Mouse (Mus musculus) liver, embryonic 12.5 days (tissue): Measurements from ENCODE around the gene Man2b2. TPM values are rescaled to one million over a fixed set of nuclear protein-coding genes. Genes with fewer than 3 reads are reported as not detected.

ENCODE experiments used
- ATAC-seq: fragments of 200-750 bp; cut with Nextera tagmentation; 2 replicates; pipeline ENCODE4 v1.8.0; 2017; ENCODE audit warnings: moderate number of reproducible peaks, mild to moderate bottlenecking, moderate library complexity
- H3K27ac ChIP-seq: fragments of 300-500 bp; sonication (generic); 2 replicates; pipeline ENCODE4 v1.5.1; 2016; ENCODE audit warnings: mild to moderate bottlenecking
- H3K27me3 ChIP-seq: fragments of 300-500 bp; sonication (generic); replicated peaks from 2 replicates; pipeline ENCODE4 v1.6.1; 2016; ENCODE audit warnings: mild to moderate bottlenecking, moderate library complexity
- H3K36me3 ChIP-seq: fragments of 300-500 bp; sonication (generic); 2 replicates; pipeline ENCODE4 v1.6.1; 2016; ENCODE audit warnings: mild to moderate bottlenecking, moderate library complexity
- H3K4me1 ChIP-seq: fragments of 300-500 bp; sonication (generic); 2 replicates; pipeline ENCODE4 v1.6.1; 2016
- H3K4me2 ChIP-seq: fragments of 300-500 bp; sonication (generic); 2 replicates; pipeline ENCODE4 v1.6.1; 2016; ENCODE audit warnings: mild to moderate bottlenecking, moderate library complexity
- H3K4me3 ChIP-seq: fragments of 300-500 bp; sonication (generic); 2 replicates; pipeline ENCODE4 v1.5.1; 2016; ENCODE audit warnings: mild to moderate bottlenecking, moderate library complexity
- H3K9ac ChIP-seq: fragments of 300-500 bp; sonication (generic); 2 replicates; pipeline ENCODE4 v1.6.1; 2016; ENCODE audit warnings: mild to moderate bottlenecking, moderate library complexity
- H3K9me3 ChIP-seq: fragments of 300-500 bp; sonication (generic); replicated peaks from 2 replicates; pipeline ENCODE4 v1.6.1; 2016; ENCODE audit warnings: mild to moderate bottlenecking, moderate library complexity
- WGBS: fragments of 180-500 bp; shearing (Covaris S2); methylation state at CpG from one replicate; pipeline ENCODE4 v1.1.7; 2016; ENCODE audit not compliant: insufficient replicate concordance; 5-methylcytosine and 5-hydroxymethylcytosine counted together
- polyA plus RNA-seq: library from polyadenylated mRNA; unstranded; fragments of >200 nt; fragmentation: Nextera tagmentation; extraction: Ambion mirVana; gene quantifications from 2 replicates; pipeline ENCODE4 v1.2.1, GENCODE M21; 2016

The Man2b2 gene
- polyA plus RNA-seq, 1 experiment from 2014 or later: 11.5 TPM

DNA sequence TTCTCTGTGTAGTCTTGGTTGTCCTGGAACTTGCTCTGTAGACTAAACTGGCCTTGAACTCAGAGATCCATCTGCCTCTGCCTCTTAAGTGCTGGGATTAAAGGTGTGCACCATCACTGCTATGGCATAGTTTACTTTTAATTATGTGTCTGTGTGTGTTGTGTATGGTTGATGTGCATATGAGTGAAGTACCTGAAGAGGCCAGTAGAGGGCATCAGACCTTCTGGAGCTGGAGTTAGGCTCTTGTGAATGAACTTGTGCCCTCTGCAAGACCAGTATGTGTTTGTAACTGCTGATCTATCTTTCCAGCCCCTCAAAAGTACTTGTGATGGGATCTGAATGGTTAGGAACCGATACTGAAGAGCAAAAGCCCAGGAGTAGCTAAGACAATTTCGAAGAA, 30.6 kb upstream of the Man2b2 start:
- Histone ChIP-seq H3K27ac (no peak overlapping the region), H3K9me3 (no peaks in the 10 kb centered on the region), H3K27me3 (peaks cover 30% of the 10 kb centered on the region), H3K36me3 (no peaks in the 10 kb centered on the region), H3K4me3 (no peak overlapping the region), H3K4me1 (no peaks in the 10 kb centered on the region), H3K4me2 (no peak overlapping the region), H3K9ac (no peak overlapping the region)
- WGBS: 64% methylated on average over 2 of the region's 2 CpGs
- ATAC-seq: no peak

DNA sequence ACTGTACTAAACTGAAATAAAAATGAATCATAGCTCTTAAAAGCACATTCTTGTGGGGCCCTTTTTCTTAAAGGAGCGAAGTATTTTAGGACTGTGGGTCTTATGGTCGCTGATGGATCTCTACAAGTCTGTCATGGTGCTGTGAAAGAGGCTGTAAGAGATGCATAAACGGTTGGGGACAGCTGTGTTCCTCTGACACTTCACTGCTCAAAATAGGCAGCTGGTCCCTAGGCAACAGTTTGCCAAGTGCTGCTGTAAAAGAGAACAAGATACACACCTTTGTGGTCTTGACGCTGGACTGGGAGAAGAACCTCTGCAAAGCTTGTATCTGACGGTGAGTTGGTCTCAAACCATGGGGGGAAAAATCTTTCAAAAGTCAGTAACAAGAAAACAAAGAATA, 27.1 kb upstream of the Man2b2 start:
- 59% methylated on average over 5 of the region's 5 CpGs for WGBS
- H3K4me2 ChIP-seq: no peak overlapping the region
- no peak overlapping the region for H3K27ac ChIP-seq
- no peaks in the 10 kb centered on the region for H3K4me1 ChIP-seq
- peaks cover 11% of the 10 kb centered on the region for H3K27me3 ChIP-seq
- no peak for ATAC-seq
- H3K4me3 ChIP-seq: no peak overlapping the region
- H3K9me3 ChIP-seq: no peaks in the 10 kb centered on the region
- H3K9ac ChIP-seq: no peak overlapping the region
- H3K36me3 ChIP-seq: no peaks in the 10 kb centered on the region

DNA sequence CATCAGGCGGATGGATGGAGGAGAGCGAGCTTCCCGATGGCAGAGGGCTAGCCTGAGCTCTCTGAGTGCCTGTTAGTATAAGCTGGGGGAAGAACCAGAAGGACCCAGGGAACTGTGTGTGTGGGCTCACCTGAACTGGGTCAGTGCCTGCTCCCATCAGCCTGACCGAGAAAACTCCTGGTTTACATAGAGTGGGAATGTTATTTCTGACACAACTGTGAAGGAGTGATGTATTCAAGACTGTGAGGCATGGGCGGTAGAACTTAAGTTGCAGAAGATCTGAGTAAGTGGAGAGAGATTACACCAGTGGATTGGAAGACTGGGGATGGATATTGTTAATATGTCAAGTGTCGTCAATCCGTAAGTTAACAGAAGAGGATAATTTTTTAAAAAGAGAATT, 26.1 kb upstream of the Man2b2 start:
- H3K27ac ChIP-seq: no peak overlapping the region
- ATAC-seq: no peak
- H3K4me3 ChIP-seq: no peak overlapping the region
- no peak overlapping the region for H3K4me2 ChIP-seq
- no peaks in the 10 kb centered on the region for H3K4me1 ChIP-seq
- H3K9me3 ChIP-seq: no peaks in the 10 kb centered on the region
- H3K9ac ChIP-seq: no peak overlapping the region
- H3K36me3 ChIP-seq: no peaks in the 10 kb centered on the region
- WGBS: 67% methylated on average over 7 of the region's 7 CpGs
- H3K27me3 ChIP-seq: peaks cover 4% of the 10 kb centered on the region; the same call in 1 of the 2 replicates

DNA sequence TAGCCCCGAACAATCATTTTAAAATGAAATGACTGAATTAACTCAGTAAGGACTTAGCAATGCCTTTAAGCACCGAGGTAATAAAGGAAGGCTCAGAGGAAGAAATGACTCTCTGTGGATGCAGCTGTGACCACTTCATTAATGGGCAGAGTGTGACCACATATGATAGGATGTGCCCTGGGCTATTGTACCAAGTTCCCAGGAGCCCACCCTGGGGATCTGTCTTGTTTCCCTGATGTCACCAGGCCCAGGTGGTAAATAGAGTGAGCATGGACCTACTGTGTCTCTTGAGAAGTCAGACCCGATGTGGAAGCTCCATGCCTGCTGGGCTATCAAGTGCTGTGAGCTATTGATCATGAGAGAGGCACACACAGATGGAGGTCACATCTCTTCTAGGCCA, 24.7 kb upstream of the Man2b2 start:
- WGBS: 50% methylated on average over 3 of the region's 3 CpGs
- H3K27ac ChIP-seq: no peak overlapping the region
- peaks cover 4% of the 10 kb centered on the region; the same call in 1 of the 2 replicates for H3K27me3 ChIP-seq
- no peaks in the 10 kb centered on the region for H3K36me3 ChIP-seq
- no peak overlapping the region for H3K9ac ChIP-seq
- H3K4me3 ChIP-seq: no peak overlapping the region
- H3K4me2 ChIP-seq: no peak overlapping the region
- no peaks in the 10 kb centered on the region for H3K9me3 ChIP-seq
- ATAC-seq: no peak
- H3K4me1 ChIP-seq: no peaks in the 10 kb centered on the region

DNA sequence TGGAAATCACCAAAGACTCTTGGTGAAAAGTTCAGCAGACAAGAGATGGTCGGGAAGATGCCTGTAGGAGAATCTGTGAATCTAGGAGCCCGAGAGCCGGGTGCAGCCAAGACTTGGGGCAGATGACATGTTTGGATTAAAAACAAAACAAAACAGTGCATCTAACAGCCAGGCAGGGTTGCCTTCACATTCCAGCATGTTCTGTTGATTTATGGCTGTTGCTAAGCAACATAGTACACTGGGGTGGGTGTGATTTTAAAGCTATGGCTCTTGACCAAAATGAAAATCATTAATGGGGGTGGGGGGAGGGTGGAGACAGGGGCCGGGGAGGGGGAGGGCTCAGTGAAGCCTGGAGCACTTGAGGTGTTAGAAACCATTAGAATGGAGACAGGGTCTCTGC, 21.1 kb upstream of the Man2b2 start:
- Histone ChIP-seq H3K9me3 (no peaks in the 10 kb centered on the region), H3K27me3 (0 out of 2 replicates have a peak, but pooled peaks cover 4% of the 10 kb centered on the region), H3K4me3 (no peak overlapping the region), H3K9ac (no peak overlapping the region), H3K4me1 (no peaks in the 10 kb centered on the region), H3K4me2 (no peak overlapping the region), H3K36me3 (no peaks in the 10 kb centered on the region), H3K27ac (no peak overlapping the region)
- no peak for ATAC-seq
- WGBS: 50% methylated on average over 4 of the region's 4 CpGs

DNA sequence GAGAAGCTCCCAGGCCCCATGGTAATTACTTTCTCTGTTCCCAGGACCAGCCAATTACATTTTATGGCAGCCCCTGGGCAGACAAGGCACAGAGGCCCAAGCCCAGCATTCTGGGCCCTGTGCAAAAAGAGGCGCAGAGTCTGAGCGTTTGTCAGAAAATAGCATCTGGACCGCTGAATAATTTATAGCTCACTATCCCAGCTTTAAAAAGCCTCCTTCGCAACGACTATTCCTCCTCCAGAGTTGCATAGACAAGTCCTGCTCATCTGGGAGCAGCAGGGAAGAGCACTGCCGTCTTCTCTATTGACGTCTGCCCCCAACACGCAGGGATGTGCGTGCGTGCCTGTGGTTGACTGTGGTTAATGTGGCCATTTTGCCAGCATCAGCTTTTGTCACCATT, 14.0 kb upstream of the Man2b2 start:
- H3K27ac ChIP-seq: no peak overlapping the region
- no peaks in the 10 kb centered on the region for H3K36me3 ChIP-seq
- no peak overlapping the region for H3K9ac ChIP-seq
- H3K4me2 ChIP-seq: no peak overlapping the region
- ATAC-seq: no peak
- no peak overlapping the region for H3K4me3 ChIP-seq
- H3K4me1 ChIP-seq: no peaks in the 10 kb centered on the region
- WGBS: 70% methylated on average over 10 of the region's 10 CpGs
- no peaks in the 10 kb centered on the region for H3K9me3 ChIP-seq
- no peaks in the 10 kb centered on the region for H3K27me3 ChIP-seq

DNA sequence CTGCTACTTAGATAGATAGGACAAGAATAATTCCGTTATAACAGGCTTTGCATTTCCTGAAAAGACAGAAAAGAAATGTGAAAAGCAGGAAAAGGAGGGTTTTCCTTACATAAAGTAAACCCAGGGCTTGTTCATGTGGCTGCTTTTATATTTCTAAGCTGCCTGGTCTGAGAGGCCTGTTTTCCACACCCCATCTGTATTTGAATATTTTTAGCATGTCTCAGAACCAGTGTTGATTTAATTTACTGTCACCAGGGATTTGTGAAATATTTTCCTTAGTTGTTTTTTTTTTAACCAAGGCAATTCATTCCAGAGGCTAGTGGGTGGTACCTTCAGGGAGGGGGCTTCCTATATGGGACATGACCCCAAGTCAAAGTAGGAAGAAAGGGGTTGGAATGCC, 11.2 kb upstream of the Man2b2 start:
- Histone ChIP-seq H3K4me1 (no peaks in the 10 kb centered on the region), H3K27ac (no peak overlapping the region), H3K9ac (no peak overlapping the region), H3K4me3 (no peak overlapping the region), H3K9me3 (no peaks in the 10 kb centered on the region), H3K36me3 (no peaks in the 10 kb centered on the region), H3K27me3 (0 out of 2 replicates have a peak, but pooled peaks cover 4% of the 10 kb centered on the region), H3K4me2 (no peak overlapping the region)
- no peak for ATAC-seq
- WGBS: 31% methylated on average over 1 of the region's 1 CpGs

DNA sequence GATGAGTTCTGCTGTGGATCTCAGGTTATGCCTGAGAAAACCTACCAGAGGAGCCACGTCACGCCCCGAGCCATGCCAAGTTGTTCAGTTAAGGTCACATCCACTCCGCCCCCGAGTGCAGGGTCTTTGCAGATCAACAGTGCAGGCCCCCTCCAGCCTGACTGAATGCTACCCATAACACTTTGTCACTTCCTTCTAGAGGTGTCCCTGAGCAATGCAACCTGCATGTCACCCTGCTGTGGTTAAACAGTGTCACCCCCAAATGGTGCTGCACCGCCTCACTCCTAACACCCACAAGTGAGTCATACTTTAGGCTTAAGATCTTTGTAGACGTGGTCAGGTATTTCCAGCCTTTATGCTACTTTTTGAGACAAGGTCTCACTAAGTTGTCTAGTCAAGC, 9.6 kb upstream of the Man2b2 start:
- no peak overlapping the region for H3K9ac ChIP-seq
- H3K9me3 ChIP-seq: no peaks in the 10 kb centered on the region
- H3K4me3 ChIP-seq: no peak overlapping the region
- WGBS: 65% methylated on average over 7 of the region's 7 CpGs
- ATAC-seq: no peak
- H3K27me3 ChIP-seq: 0 out of 2 replicates have a peak, but pooled peaks cover 4% of the 10 kb centered on the region
- H3K36me3 ChIP-seq: no peaks in the 10 kb centered on the region
- H3K27ac ChIP-seq: no peak overlapping the region
- H3K4me2 ChIP-seq: no peak overlapping the region
- no peaks in the 10 kb centered on the region for H3K4me1 ChIP-seq

DNA sequence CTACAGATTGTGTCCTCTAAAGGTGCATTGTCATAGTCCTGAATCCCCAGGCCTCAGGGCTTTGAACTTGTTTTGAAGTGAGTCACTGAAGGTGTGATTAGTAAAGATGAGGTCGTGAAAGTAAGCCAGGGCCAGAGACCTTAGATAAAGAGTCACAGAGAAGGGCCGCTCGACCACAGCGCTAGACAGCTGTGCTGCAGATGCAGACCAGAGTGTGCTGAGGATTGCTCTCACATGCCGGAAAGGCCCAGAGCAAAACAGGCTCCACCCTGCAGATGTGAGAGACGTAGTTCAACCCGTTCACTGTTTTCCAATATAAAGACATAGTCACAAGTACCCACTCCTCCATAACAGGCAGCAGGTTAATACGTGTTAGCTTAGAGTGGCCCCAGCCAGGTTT, 9.1 kb upstream of the Man2b2 start:
- no peak overlapping the region for H3K9ac ChIP-seq
- no peaks in the 10 kb centered on the region for H3K36me3 ChIP-seq
- no peak overlapping the region for H3K4me2 ChIP-seq
- 47% methylated on average over 8 of the region's 8 CpGs for WGBS
- no peak for ATAC-seq
- no peaks in the 10 kb centered on the region for H3K9me3 ChIP-seq
- H3K27me3 ChIP-seq: 0 out of 2 replicates have a peak, but pooled peaks cover 4% of the 10 kb centered on the region
- no peak overlapping the region for H3K27ac ChIP-seq
- H3K4me1 ChIP-seq: no peaks in the 10 kb centered on the region
- H3K4me3 ChIP-seq: no peak overlapping the region

DNA sequence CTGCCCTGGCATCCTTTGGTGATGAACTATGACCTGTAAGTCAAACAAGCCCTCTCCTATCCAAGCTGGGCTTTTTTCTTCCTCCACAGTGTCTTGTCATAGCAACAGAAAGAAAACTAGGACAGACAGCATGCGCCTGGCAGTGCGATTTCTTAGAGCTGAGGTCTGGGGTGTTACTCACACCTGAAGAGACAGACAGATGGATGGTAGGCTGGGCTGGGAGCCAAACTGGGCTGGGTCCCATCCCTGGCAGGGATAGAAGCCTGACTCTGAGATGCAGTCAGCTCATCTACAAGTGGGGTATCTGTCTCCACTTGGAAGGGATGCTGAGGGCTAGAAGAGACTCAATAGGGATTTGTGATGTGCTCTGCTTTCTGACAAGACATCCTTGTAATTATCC, 8.6 kb upstream of the Man2b2 start:
- ATAC-seq: no peak
- H3K4me3 ChIP-seq: no peak overlapping the region
- no peaks in the 10 kb centered on the region for H3K9me3 ChIP-seq
- 0 out of 2 replicates have a peak, but pooled peaks cover 4% of the 10 kb centered on the region for H3K27me3 ChIP-seq
- no peaks in the 10 kb centered on the region for H3K36me3 ChIP-seq
- H3K4me2 ChIP-seq: no peak overlapping the region
- 63% methylated on average over 2 of the region's 2 CpGs for WGBS
- H3K4me1 ChIP-seq: no peaks in the 10 kb centered on the region
- H3K27ac ChIP-seq: no peak overlapping the region
- H3K9ac ChIP-seq: no peak overlapping the region

DNA sequence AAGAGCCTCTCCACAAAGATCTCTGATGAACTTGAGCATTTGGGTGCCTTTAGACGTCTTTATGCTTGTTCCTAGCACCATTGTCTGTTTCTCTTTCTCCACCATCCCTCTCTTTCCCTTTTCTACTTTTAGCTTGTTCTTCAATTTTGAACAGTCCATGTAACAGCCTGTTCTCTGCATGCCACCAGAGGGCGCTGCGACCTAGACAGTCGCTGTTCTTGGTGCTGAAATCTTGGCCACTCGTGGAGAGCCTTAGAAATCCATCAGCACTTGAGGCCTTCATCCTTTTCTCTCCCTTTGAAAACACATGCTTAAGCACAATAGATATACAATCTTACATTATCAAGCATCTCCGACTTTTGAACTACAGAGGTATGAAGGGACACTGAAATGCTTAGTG, 5.5 kb upstream of the Man2b2 start:
- H3K4me1 ChIP-seq: no peaks in the 10 kb centered on the region
- no peak overlapping the region for H3K4me3 ChIP-seq
- 0% methylated on average over 6 of the region's 6 CpGs for WGBS
- H3K36me3 ChIP-seq: no peaks in the 10 kb centered on the region
- no peak for ATAC-seq
- 0 out of 2 replicates have a peak, but pooled peaks cover 12% of the 10 kb centered on the region for H3K27me3 ChIP-seq
- no peak overlapping the region for H3K9ac ChIP-seq
- H3K4me2 ChIP-seq: no peak overlapping the region
- no peak overlapping the region for H3K27ac ChIP-seq
- no peaks in the 10 kb centered on the region for H3K9me3 ChIP-seq

DNA sequence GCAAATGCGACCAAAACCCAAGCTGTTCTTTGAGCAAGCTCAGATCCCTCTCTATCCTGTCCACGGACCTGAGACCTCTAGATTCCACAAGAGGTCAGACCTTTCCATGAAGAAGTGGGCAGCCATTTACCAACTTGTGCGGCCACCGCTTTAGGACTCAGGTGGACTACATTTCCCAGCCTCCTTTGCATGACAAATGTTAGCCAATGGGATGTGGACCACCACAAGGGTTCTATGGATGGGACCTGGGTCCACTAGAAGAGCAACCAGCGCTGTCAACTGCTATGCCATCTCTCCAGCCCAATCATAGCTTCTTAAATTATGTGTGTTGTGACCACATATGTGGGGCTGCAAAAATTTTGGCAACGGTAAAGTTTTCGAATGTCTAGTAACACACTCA, 819 bp upstream of the Man2b2 start:
- peak overlapping the region; percentile 95; the same call in 1 of the 2 replicates for H3K4me2 ChIP-seq
- WGBS: 48% methylated on average over 7 of the region's 7 CpGs
- no peak overlapping the region for H3K9ac ChIP-seq
- 0 out of 2 replicates have a peak, but pooled peaks cover 8% of the 10 kb centered on the region for H3K27me3 ChIP-seq
- no peak for ATAC-seq
- no peaks in the 10 kb centered on the region for H3K9me3 ChIP-seq
- peaks cover 10% of the 10 kb centered on the region for H3K4me1 ChIP-seq
- H3K36me3 ChIP-seq: peaks cover 23% of the 10 kb centered on the region
- no peak overlapping the region for H3K4me3 ChIP-seq
- no peak overlapping the region for H3K27ac ChIP-seq

DNA sequence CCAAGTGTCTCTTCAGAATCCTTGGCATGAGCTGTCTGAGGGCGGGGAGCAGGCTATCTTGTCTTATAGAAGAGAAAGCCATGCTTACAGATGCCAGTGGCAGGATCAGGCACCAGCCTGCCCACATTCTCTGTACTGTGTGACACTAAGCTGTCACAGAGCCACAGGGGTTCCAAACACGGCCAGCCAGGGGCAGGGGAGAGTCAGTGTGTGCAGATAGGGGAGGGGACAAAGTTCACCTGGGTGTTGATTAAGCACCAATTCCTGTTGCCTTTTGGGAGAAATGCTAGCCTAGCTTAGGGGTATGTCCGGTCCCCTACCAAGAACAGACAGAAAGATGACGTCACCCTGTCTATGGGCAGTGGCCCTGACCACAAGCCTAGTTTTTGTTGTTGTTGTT, 1.4 kb downstream of the Man2b2 start:
- peak overlapping the region; percentile 95 for H3K4me2 ChIP-seq

More for the DNA sequence above, 1.4 kb downstream of the Man2b2 start:
- Histone ChIP-seq H3K9ac (no peak overlapping the region), H3K36me3 (peaks cover 45% of the 10 kb centered on the region), H3K27me3 (0 out of 2 replicates have a peak, but pooled peaks cover 8% of the 10 kb centered on the region), H3K4me3 (no peak overlapping the region), H3K4me1 (peaks cover 10% of the 10 kb centered on the region), H3K27ac (no peak overlapping the region), H3K9me3 (no peaks in the 10 kb centered on the region)
- WGBS: 66% methylated on average over 4 of the region's 4 CpGs
- ATAC-seq: no peak
